Mouse (Mus musculus): ENCODE data around the gene Slc44a4. TPM values are rescaled to one million over a fixed set of nuclear protein-coding genes. Genes with fewer than 3 reads are reported as not detected.

Slc44a4 gene
- polyA plus RNA-seq, 1 experiment from 2014 or later, result 0.68 TPM

DNA sequence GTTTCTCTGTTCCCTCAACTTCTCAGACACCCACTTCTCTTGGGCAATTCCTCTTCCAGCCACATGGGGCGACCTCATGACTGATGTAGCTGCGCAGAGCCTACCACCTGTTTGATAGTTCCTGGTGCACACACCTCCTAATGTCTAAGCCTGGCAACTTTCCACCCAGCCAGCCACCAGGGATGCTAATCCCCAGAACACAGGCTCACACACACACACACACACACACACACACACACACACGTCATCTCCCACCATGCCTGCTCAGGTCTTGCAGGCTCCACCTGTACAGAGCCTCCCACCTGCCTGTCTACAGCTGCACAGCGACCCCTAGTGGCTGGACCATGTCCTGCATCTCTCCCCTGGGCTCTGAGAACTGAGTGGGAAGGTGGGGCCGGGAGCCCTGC is 2.3 kb upstream of the Slc44a4 start:
- H3K9ac ChIP-seq (ENCODE audit: low read length), result no peak overlapping the region
- H3K27me3 ChIP-seq (ENCODE audit: control insufficient read depth, insufficient read depth, low read length), result no peaks in the 10 kb centered on the region
- WGBS, result 49% methylated on average over 5 of the region's 5 CpGs
- H3K4me1 ChIP-seq (ENCODE audit: control insufficient read depth, insufficient read depth, low read length), result peaks cover 3% of the 10 kb centered on the region; the same call in 1 of the 2 replicates
- ATAC-seq (replicated peaks; ENCODE audit: extremely low read depth, insufficient read depth, low FRiP score), result peak; percentile 43
- peaks cover 59% of the 10 kb centered on the region for H3K36me3 ChIP-seq (ENCODE audit: control insufficient read depth, insufficient read depth)
- H3K4me2 ChIP-seq (ENCODE audit: low read depth, low read length), result no peak overlapping the region
- H3K27ac ChIP-seq (ENCODE audit: low read length), result no peak overlapping the region
- no peak overlapping the region for H3K4me3 ChIP-seq (ENCODE audit: low read length)
- no peaks in the 10 kb centered on the region for H3K9me3 ChIP-seq (replicated peaks; ENCODE audit: control insufficient read depth, low read length)

DNA sequence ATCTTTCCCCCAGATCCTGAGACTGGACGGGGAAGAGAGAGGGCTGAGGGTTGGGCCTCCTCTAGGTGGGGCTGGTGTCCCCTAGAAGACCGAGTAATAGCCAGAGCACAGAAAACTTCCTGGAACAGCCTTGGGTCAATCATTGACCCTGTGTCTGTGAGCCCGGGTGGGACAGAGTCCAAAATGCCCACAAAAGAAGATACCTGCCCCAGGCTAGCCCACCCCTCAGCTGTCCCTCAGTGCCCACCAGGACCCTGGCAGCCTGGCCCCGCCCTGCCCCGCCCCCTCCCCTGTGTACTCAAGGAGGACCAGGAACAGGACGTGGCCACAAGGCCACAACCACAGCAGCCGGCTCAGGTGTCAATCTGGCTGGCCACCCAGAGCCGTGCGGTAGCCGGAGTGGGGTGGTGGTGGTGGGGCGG is 1.2 kb downstream of the Slc44a4 start:
- 18% methylated on average over 11 of the region's 11 CpGs for WGBS
- Histone ChIP-seq H3K4me1 (ENCODE audit: control insufficient read depth, insufficient read depth, low read length) (peaks cover 3% of the 10 kb centered on the region; the same call in 1 of the 2 replicates), H3K4me2 (ENCODE audit: low read depth, low read length) (no peak overlapping the region; the same call in 1 of the 2 replicates), H3K27ac (ENCODE audit: low read length) (no peak overlapping the region), H3K4me3 (ENCODE audit: low read length) (no peak overlapping the region), H3K27me3 (ENCODE audit: control insufficient read depth, insufficient read depth, low read length) (no peaks in the 10 kb centered on the region), H3K9me3 (replicated peaks; ENCODE audit: control insufficient read depth, low read length) (no peaks in the 10 kb centered on the region), H3K9ac (ENCODE audit: low read length) (no peak overlapping the region), H3K36me3 (ENCODE audit: control insufficient read depth, insufficient read depth) (peaks cover 28% of the 10 kb centered on the region)
- ATAC-seq (replicated peaks; ENCODE audit: extremely low read depth, insufficient read depth, low FRiP score), result no peak

DNA sequence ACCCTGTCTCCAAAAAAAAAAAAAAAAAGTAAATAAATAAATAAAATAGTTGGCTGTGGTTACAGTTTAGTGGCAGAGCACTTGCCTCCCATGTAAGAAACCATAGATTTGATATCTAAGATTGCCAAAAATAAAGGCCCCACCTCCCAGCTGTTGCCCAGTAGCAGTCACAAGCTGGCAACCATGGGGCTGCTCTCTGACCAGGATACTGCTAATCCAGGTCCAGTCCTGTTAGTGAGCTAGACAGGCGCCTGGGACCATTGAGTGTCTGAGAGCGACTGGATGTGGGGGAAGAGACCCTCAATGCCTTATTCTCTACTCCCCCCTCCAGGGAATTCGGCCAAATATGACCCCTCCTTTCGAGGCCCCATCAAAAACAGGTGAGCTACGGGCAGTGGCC is 2.0 kb downstream of the Slc44a4 start:
- Histone ChIP-seq H3K9ac (ENCODE audit: low read length) (no peak overlapping the region), H3K4me1 (ENCODE audit: control insufficient read depth, insufficient read depth, low read length) (peaks cover 3% of the 10 kb centered on the region; the same call in 1 of the 2 replicates), H3K27me3 (ENCODE audit: control insufficient read depth, insufficient read depth, low read length) (no peaks in the 10 kb centered on the region), H3K9me3 (replicated peaks; ENCODE audit: control insufficient read depth, low read length) (no peaks in the 10 kb centered on the region), H3K27ac (ENCODE audit: low read length) (no peak overlapping the region), H3K36me3 (ENCODE audit: control insufficient read depth, insufficient read depth) (peaks cover 20% of the 10 kb centered on the region), H3K4me3 (ENCODE audit: low read length) (no peak overlapping the region), H3K4me2 (ENCODE audit: low read depth, low read length) (no peak overlapping the region)
- no peak for ATAC-seq (replicated peaks; ENCODE audit: extremely low read depth, insufficient read depth, low FRiP score)
- WGBS, result 81% methylated on average over 5 of the region's 5 CpGs

DNA sequence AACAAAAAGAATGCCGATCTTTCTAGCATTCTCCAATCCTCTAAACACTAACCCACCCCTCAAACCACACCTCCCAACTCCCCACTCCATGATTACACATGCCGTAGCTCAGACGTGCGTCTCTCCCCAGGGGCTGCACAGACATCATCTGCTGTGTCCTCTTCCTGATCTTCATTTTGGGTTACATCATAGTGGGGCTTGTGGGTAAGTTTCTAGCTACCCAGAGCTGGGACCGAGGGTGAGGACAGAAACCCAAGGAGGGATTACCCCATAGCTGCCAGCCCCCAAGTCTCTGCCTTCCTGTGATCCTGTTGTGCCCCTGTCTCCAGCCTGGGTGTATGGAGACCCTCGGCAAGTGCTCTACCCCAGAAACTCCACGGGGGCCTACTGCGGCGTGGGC is 2.9 kb downstream of the Slc44a4 start:
- H3K4me1 ChIP-seq (ENCODE audit: control insufficient read depth, insufficient read depth, low read length), result peaks cover 3% of the 10 kb centered on the region; the same call in 1 of the 2 replicates
- H3K9me3 ChIP-seq (replicated peaks; ENCODE audit: control insufficient read depth, low read length), result no peaks in the 10 kb centered on the region
- ATAC-seq (replicated peaks; ENCODE audit: extremely low read depth, insufficient read depth, low FRiP score), result no peak
- H3K27me3 ChIP-seq (ENCODE audit: control insufficient read depth, insufficient read depth, low read length), result no peaks in the 10 kb centered on the region
- H3K4me2 ChIP-seq (ENCODE audit: low read depth, low read length), result no peak overlapping the region
- H3K9ac ChIP-seq (ENCODE audit: low read length), result no peak overlapping the region
- 67% methylated on average over 9 of the region's 9 CpGs for WGBS
- H3K4me3 ChIP-seq (ENCODE audit: low read length), result no peak overlapping the region
- H3K27ac ChIP-seq (ENCODE audit: low read length), result no peak overlapping the region
- peaks cover 12% of the 10 kb centered on the region for H3K36me3 ChIP-seq (ENCODE audit: control insufficient read depth, insufficient read depth)

DNA sequence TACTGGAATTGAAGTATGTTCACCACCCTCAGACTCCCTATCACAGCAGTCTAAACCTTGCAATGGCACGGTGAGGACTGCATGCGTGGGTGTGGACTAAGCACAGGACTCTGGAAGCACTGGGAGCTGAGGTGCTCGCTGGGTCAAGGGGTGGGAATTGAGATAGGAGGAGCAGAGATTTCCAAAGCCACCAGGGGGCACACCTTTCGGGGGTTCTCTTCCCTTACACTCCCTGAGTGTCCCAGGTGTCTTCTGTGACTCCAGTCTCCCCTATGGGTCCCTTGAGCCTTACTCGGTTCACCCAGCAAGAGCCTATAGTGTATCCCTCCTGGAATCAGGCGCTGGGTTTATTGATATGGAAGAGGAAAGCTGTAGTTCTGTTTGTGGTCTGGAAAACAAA is 8.7 kb downstream of the Slc44a4 start:
- no peaks in the 10 kb centered on the region for H3K36me3 ChIP-seq (ENCODE audit: control insufficient read depth, insufficient read depth)
- no peaks in the 10 kb centered on the region for H3K9me3 ChIP-seq (replicated peaks; ENCODE audit: control insufficient read depth, low read length)
- no peak overlapping the region for H3K9ac ChIP-seq (ENCODE audit: low read length)
- H3K4me3 ChIP-seq (ENCODE audit: low read length), result no peak overlapping the region
- WGBS, result 43% methylated on average over 6 of the region's 6 CpGs
- H3K27me3 ChIP-seq (ENCODE audit: control insufficient read depth, insufficient read depth, low read length), result no peaks in the 10 kb centered on the region
- no peak overlapping the region for H3K4me2 ChIP-seq (ENCODE audit: low read depth, low read length)
- H3K27ac ChIP-seq (ENCODE audit: low read length), result no peak overlapping the region
- no peak for ATAC-seq (replicated peaks; ENCODE audit: extremely low read depth, insufficient read depth, low FRiP score)
- no peaks in the 10 kb centered on the region for H3K4me1 ChIP-seq (ENCODE audit: control insufficient read depth, insufficient read depth, low read length)

DNA sequence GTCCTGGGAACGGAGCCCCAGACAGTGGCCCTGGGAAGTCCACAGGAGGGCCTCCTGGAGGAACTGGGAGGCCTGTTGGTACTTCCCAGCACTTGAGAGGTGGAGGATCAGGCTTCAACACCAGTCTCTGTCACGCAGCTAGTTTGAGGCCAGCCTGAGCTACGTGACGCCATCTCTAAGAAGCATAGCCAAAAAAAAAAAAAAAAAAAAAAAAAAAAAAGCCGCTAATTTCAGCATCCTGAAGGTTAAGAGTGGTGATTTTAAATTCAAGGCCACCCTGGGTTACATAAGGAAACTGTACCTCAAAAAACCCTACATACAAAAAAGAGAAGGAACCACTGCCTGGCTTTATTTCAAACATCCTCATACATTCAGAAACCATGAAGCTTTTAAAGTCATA is 10.0 kb downstream of the Slc44a4 start:
- no peak overlapping the region for H3K27ac ChIP-seq (ENCODE audit: low read length)
- H3K27me3 ChIP-seq (ENCODE audit: control insufficient read depth, insufficient read depth, low read length), result no peaks in the 10 kb centered on the region
- ATAC-seq (replicated peaks; ENCODE audit: extremely low read depth, insufficient read depth, low FRiP score), result no peak
- H3K36me3 ChIP-seq (ENCODE audit: control insufficient read depth, insufficient read depth), result no peaks in the 10 kb centered on the region
- H3K9me3 ChIP-seq (replicated peaks; ENCODE audit: control insufficient read depth, low read length), result no peaks in the 10 kb centered on the region
- H3K9ac ChIP-seq (ENCODE audit: low read length), result no peak overlapping the region
- no peak overlapping the region for H3K4me2 ChIP-seq (ENCODE audit: low read depth, low read length)
- no peaks in the 10 kb centered on the region for H3K4me1 ChIP-seq (ENCODE audit: control insufficient read depth, insufficient read depth, low read length)
- H3K4me3 ChIP-seq (ENCODE audit: low read length), result no peak overlapping the region
- WGBS, result 61% methylated on average over 5 of the region's 5 CpGs

DNA sequence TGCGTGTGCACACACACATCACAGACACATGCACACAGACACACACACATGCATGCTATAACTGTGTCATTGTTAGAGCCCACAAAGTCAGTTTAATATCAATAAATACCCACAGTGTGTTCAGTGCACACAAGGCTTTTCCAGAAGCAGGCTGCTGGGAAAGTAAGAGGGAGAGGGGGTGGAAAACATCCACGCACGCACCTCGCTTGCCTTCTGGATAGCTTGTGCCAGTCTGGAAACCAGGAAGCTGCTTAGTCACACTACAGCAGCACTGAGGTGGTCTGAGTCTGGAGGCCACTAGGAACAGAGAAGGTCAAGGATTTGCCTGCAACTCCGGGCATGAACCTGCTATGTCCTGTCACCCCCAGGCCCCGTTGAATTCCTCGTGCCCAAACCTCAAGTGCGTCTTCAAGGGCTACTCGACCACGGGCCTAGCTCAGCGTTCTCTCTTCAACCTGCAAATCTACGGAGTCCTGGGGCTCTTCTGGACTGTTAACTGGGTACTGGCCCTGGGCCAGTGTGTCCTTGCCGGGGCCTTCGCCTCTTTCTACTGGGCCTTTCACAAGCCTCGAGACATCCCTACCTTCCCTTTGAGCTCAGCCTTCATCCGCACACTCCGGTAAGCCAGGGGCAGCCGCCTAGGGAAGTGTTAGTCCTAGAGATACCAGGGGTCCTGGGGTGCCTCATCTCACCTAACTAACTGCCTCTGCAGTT is 13.2 kb downstream of the Slc44a4 start:
- no peak for ATAC-seq (replicated peaks; ENCODE audit: extremely low read depth, insufficient read depth, low FRiP score)

DNA sequence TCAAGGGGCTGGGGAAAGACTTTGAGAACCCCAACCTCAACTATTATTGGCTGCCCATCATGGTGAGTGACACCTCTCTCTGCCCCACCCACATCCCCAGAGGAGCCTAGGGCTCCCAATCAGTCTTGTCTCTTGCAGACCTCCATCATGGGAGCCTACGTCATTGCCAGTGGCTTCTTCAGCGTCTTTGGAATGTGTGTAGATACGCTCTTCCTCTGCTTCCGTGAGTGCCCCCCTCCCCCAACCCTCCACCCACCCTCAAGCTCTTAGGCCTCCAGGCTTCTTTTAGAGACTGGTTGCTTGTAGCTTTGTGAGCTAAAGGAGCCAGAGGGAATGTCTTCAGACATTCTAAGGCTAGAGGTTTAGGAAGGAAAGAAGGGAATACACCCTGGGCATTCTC is 14.6 kb downstream of the Slc44a4 start:
- Histone ChIP-seq H3K4me3 (ENCODE audit: low read length) (no peak overlapping the region), H3K27me3 (ENCODE audit: control insufficient read depth, insufficient read depth, low read length) (no peaks in the 10 kb centered on the region), H3K27ac (ENCODE audit: low read length) (no peak overlapping the region), H3K4me2 (ENCODE audit: low read depth, low read length) (no peak overlapping the region), H3K4me1 (ENCODE audit: control insufficient read depth, insufficient read depth, low read length) (0 out of 2 replicates have a peak, but pooled peaks cover 7% of the 10 kb centered on the region), H3K9ac (ENCODE audit: low read length) (no peak overlapping the region), H3K36me3 (ENCODE audit: control insufficient read depth, insufficient read depth) (no peaks in the 10 kb centered on the region), H3K9me3 (replicated peaks; ENCODE audit: control insufficient read depth, low read length) (no peaks in the 10 kb centered on the region)
- WGBS, result 30% methylated on average over 4 of the region's 4 CpGs
- no peak for ATAC-seq (replicated peaks; ENCODE audit: extremely low read depth, insufficient read depth, low FRiP score)

More for the DNA sequence above, 13.2 kb downstream of the Slc44a4 start:
- Histone ChIP-seq H3K27ac (ENCODE audit: low read length) (no peak overlapping the region), H3K36me3 (ENCODE audit: control insufficient read depth, insufficient read depth) (no peaks in the 10 kb centered on the region), H3K9me3 (replicated peaks; ENCODE audit: control insufficient read depth, low read length) (no peaks in the 10 kb centered on the region), H3K4me3 (ENCODE audit: low read length) (no peak overlapping the region), H3K27me3 (ENCODE audit: control insufficient read depth, insufficient read depth, low read length) (no peaks in the 10 kb centered on the region), H3K9ac (ENCODE audit: low read length) (no peak overlapping the region), H3K4me1 (ENCODE audit: control insufficient read depth, insufficient read depth, low read length) (0 out of 2 replicates have a peak, but pooled peaks cover 7% of the 10 kb centered on the region), H3K4me2 (ENCODE audit: low read depth, low read length) (no peak overlapping the region)
- WGBS, result 79% methylated on average over 18 of the region's 18 CpGs

DNA sequence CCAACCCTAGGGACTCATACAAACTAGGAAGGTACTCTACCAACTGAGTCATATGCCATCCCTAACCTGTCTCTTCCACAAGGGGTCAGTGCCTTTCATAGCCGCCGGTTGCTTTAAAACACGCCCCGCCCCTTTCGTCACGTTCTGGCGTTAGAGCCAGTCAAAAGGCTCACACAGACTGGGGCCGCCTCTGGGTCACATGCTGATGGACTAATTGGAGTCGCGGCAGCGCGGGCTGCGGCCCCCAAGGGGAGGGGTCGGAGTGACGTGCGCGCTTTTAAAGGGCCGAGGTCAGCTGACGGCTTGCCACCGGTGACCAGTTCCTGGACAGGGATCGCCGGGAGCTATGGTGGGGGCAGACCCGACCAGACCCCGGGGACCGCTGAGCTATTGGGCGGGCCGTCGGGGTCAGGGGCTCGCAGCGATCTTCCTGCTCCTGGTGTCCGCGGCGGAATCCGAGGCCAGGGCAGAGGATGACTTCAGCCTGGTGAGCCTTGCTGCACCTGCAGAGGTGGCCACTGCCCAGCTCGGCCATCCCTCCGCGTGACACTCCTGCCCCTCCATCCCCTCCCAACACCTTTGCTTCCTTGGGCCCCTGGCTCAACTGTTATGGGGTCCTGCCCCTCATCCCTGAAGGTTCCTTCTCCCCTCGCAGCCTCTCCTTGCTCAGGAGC is 16.9 kb downstream of the Slc44a4 start, which contains the start of gene Neu1:
Neu1 (plus strand) TSS at position 193 of the 674 bp plus-strand sequence.
- Histone ChIP-seq H3K9me3 (replicated peaks; ENCODE audit: control insufficient read depth, low read length) (no peaks in the 10 kb centered on the region), H3K4me1 (ENCODE audit: control insufficient read depth, insufficient read depth, low read length) (0 out of 2 replicates have a peak, but pooled peaks cover 7% of the 10 kb centered on the region), H3K27me3 (ENCODE audit: control insufficient read depth, insufficient read depth, low read length) (no peaks in the 10 kb centered on the region), H3K27ac (ENCODE audit: low read length) (peak within 1 kb of the TSS; percentile 54), H3K4me3 (ENCODE audit: low read length) (peak within 1 kb of the TSS; percentile 80), H3K4me2 (ENCODE audit: low read depth, low read length) (peak within 1 kb of the TSS; percentile 99), H3K9ac (ENCODE audit: low read length) (peak within 1 kb of the TSS; percentile 90), H3K36me3 (ENCODE audit: control insufficient read depth, insufficient read depth) (0 out of 2 replicates have a peak, but pooled peaks cover 3% of the 10 kb centered on the region)
- WGBS, result under 1% methylated on average over 38 of the region's 38 CpGs
- ATAC-seq (replicated peaks; ENCODE audit: extremely low read depth, insufficient read depth, low FRiP score), result peak; percentile 98

All from heart, embryonic 16.5 days (tissue).